Mouse (Mus musculus): ENCODE measurements around the gene 2810006K23Rik.

The 2810006K23Rik gene

GRCm38 (mm10) chr5:124326829-124327228 is 1.1 kb upstream of the 2810006K23Rik start:
- ChIA-PET POLR2A (interaction anchor here (0.5 to 8.3 kb wide), 82 partner anchors 8 to 853 kb away, joined by 3 to 89 read pairs (median 4); partner anchors contain the start of genes Kmt5a (in 3 of the 4), Rilpl2 (in 3 of the 4), Abcb9 (in 2 of the 4) and Arl6ip4 (in 2 of the 4)), CTCF (interaction anchor here in 1 of 4 experiments (1.2 to 1.3 kb wide), 2 partner anchors 242 to 326 kb away, joined by 3 to 6 read pairs; no protein-coding TSS in a partner anchor)

GRCm38 (mm10) chr5:124330086-124330485 is 2.2 kb downstream of the 2810006K23Rik start:
- ChIA-PET CTCF (interaction anchor here in 1 of 4 experiments (2.1 kb wide), 1 partner anchor 12 kb away, joined by 7 read pairs; no protein-coding TSS in a partner anchor), POLR2A (interaction anchor here in 3 of 4 experiments (0.6 to 8.3 kb wide), 10 partner anchors 8 to 211 kb away, joined by 3 to 89 read pairs (median 8); partner anchors contain the start of gene Tmed2 (in 1 of the 3))

- ChIA-PET POLR2A (interaction anchor here in 2 of 4 experiments (0.5 to 8.3 kb wide), 5 partner anchors 13 to 131 kb away, joined by 3 to 80 read pairs (median 4); no protein-coding TSS in a partner anchor), CTCF (interaction anchor here in 2 of 4 experiments (0.6 kb wide), 2 partner anchors 18 to 19 kb away, joined by 3 to 6 read pairs; no protein-coding TSS in a partner anchor)
Observed at GRCm38 (mm10) chr5:124334392-124334791, 6.5 kb downstream of the 2810006K23Rik start.

- ChIA-PET POLR2A (interaction anchor here in 2 of 4 experiments (0.6 to 6.7 kb wide), 9 partner anchors 7 to 537 kb away, joined by 3 to 89 read pairs (median 4); partner anchors contain the start of genes 2810006K23Rik (in 2 of the 2) and Mphosph9 (in 2 of the 2)), CTCF (interaction anchor here in 1 of 4 experiments (0.6 kb wide), 1 partner anchor 52 kb away, joined by 3 read pairs; no protein-coding TSS in a partner anchor)
Observed at GRCm38 (mm10) chr5:124337103-124337502, 9.2 kb downstream of the 2810006K23Rik start.

- POLR2A ChIA-PET, result interaction anchor here in 2 of 4 experiments (0.8 to 6.7 kb wide), 8 partner anchors 8 to 589 kb away, joined by 3 to 89 read pairs (median 22); partner anchors contain the start of genes 2810006K23Rik (in 2 of the 2), Mphosph9 (in 2 of the 2) and Rsrc2 (in 1 of the 2)
- CTCF ChIA-PET, result interaction anchor here in 1 of 4 experiments (2.3 kb wide), 1 partner anchor 10 kb away, joined by 9 read pairs; the partner anchor contains the start of genes 2810006K23Rik and Mphosph9
Observed at GRCm38 (mm10) chr5:124337909-124338308, 10.0 kb downstream of the 2810006K23Rik start.

GRCm38 (mm10) chr5:124338791-124339190 is 10.9 kb downstream of the 2810006K23Rik start:
- ChIA-PET CTCF (interaction anchor here in 3 of 4 experiments (0.6 to 2.3 kb wide), 7 partner anchors 9 to 176 kb away, joined by 3 to 10 read pairs (median 4); partner anchors contain the start of genes 2810006K23Rik (in 1 of the 3) and Mphosph9 (in 1 of the 3)), POLR2A (interaction anchor here in 3 of 4 experiments (0.5 to 6.7 kb wide), 16 partner anchors 9 to 1441 kb away, joined by 3 to 89 read pairs (median 6); partner anchors contain the start of genes 2810006K23Rik (in 3 of the 3), Mphosph9 (in 3 of the 3), Ccdc62 (in 1 of the 3) and Kmt5a (in 1 of the 3))

- ChIA-PET POLR2A (interaction anchor here in 3 of 4 experiments (1.0 to 6.7 kb wide), 6 partner anchors 8 to 28 kb away, joined by 3 to 58 read pairs (median 8); partner anchors contain the start of genes 2810006K23Rik (in 1 of the 3) and Mphosph9 (in 1 of the 3)), CTCF (interaction anchor here in 1 of 4 experiments (0.8 to 1.5 kb wide), 3 partner anchors 11 to 77 kb away, joined by 3 to 7 read pairs (median 7); no protein-coding TSS in a partner anchor)
Observed at GRCm38 (mm10) chr5:124341753-124342339, 14.0 kb downstream of the 2810006K23Rik start.

- CTCF ChIA-PET, result interaction anchor here in 1 of 4 experiments (1.5 kb wide), 1 partner anchor 9 kb away, joined by 7 read pairs; no protein-coding TSS in a partner anchor
Observed at GRCm38 (mm10) chr5:124342897-124343296, 15.0 kb downstream of the 2810006K23Rik start.

GRCm38 (mm10) chr5:124349196-124349595 is 21.3 kb downstream of the 2810006K23Rik start:
- ChIA-PET CTCF (no interaction called here), POLR2A (interaction anchor here (1.3 to 8.2 kb wide), 7 partner anchors 10 to 61 kb away, joined by 3 to 80 read pairs (median 3); partner anchors contain the start of genes 2810006K23Rik (in 3 of the 4) and Mphosph9 (in 3 of the 4))

More at GRCm38 (mm10) chr5:124342897-124343296, 15.0 kb downstream of the 2810006K23Rik start:
- POLR2A ChIA-PET, result interaction anchor here (0.6 to 6.6 kb wide), 6 partner anchors 9 to 39 kb away, joined by 3 to 37 read pairs (median 3); partner anchors contain the start of genes 2810006K23Rik (in 2 of the 4) and Mphosph9 (in 2 of the 4)

GRCm38 (mm10) chr5:124350350-124350749 is 22.5 kb downstream of the 2810006K23Rik start:
- CTCF ChIA-PET, result interaction anchor here in 1 of 4 experiments (1.4 kb wide), 1 partner anchor 427 kb away, joined by 3 read pairs; no protein-coding TSS in a partner anchor
- POLR2A ChIA-PET, result interaction anchor here in 3 of 4 experiments (0.5 to 8.2 kb wide), 8 partner anchors 11 to 128 kb away, joined by 3 to 80 read pairs (median 6); partner anchors contain the start of genes 2810006K23Rik (in 2 of the 3), Mphosph9 (in 2 of the 3), Cdk2ap1 (in 1 of the 3) and Rilpl2 (in 1 of the 3)

- ChIA-PET POLR2A (interaction anchor here in 3 of 4 experiments (0.8 to 8.2 kb wide), 11 partner anchors 9 to 256 kb away, joined by 3 to 58 read pairs (median 4); partner anchors contain the start of genes 2810006K23Rik (in 2 of the 3), Mphosph9 (in 2 of the 3), Abcb9 (in 1 of the 3) and Cdk2ap1 (in 1 of the 3)), CTCF (interaction anchor here in 2 of 4 experiments (0.5 to 1.8 kb wide), 3 partner anchors 12 to 1138 kb away, joined by 3 to 10 read pairs (median 3); no protein-coding TSS in a partner anchor)
Observed at GRCm38 (mm10) chr5:124351111-124351560, 23.2 kb downstream of the 2810006K23Rik start.

- CTCF ChIA-PET, result interaction anchor here in 3 of 4 experiments (0.5 to 1.8 kb wide), 10 partner anchors 9 to 952 kb away, joined by 3 to 10 read pairs (median 6); no protein-coding TSS in a partner anchor
Observed at GRCm38 (mm10) chr5:124351604-124352003, 23.7 kb downstream of the 2810006K23Rik start.

GRCm38 (mm10) chr5:124352141-124352920 is 24.4 kb downstream of the 2810006K23Rik start:
- POLR2A ChIA-PET, result interaction anchor here (0.5 to 8.2 kb wide), 37 partner anchors 10 to 1232 kb away, joined by 3 to 58 read pairs (median 4); partner anchors contain the start of genes 2810006K23Rik (in 3 of the 4), Mphosph9 (in 3 of the 4), Rilpl2 (in 3 of the 4) and Kmt5a (in 2 of the 4)
- CTCF ChIA-PET, result interaction anchor here in 3 of 4 experiments (0.5 to 1.8 kb wide), 15 partner anchors 9 to 953 kb away, joined by 3 to 10 read pairs (median 5); partner anchors contain the start of gene Ccdc62 (in 1 of the 3)

More at GRCm38 (mm10) chr5:124351604-124352003, 23.7 kb downstream of the 2810006K23Rik start:
- POLR2A ChIA-PET, result interaction anchor here (0.5 to 8.2 kb wide), 36 partner anchors 8 to 1231 kb away, joined by 3 to 58 read pairs (median 4); partner anchors contain the start of genes 2810006K23Rik (in 3 of the 4), Mphosph9 (in 3 of the 4), Rilpl2 (in 3 of the 4) and Kmt5a (in 2 of the 4)

GRCm38 (mm10) chr5:124353011-124353725 is 25.3 kb downstream of the 2810006K23Rik start:
- CTCF ChIA-PET, result interaction anchor here in 2 of 4 experiments (0.6 to 1.5 kb wide), 3 partner anchors 11 to 166 kb away, joined by 3 to 7 read pairs (median 4); no protein-coding TSS in a partner anchor
- POLR2A ChIA-PET, result interaction anchor here (0.5 to 8.2 kb wide), 17 partner anchors 11 to 632 kb away, joined by 3 to 58 read pairs (median 3); partner anchors contain the start of genes 2810006K23Rik (in 3 of the 4), Mphosph9 (in 3 of the 4), Kmt5a (in 1 of the 4) and Zcchc8 (in 1 of the 4)
